Mouse (Mus musculus): ENCODE measurements around the gene Spcs2.

DNA sequence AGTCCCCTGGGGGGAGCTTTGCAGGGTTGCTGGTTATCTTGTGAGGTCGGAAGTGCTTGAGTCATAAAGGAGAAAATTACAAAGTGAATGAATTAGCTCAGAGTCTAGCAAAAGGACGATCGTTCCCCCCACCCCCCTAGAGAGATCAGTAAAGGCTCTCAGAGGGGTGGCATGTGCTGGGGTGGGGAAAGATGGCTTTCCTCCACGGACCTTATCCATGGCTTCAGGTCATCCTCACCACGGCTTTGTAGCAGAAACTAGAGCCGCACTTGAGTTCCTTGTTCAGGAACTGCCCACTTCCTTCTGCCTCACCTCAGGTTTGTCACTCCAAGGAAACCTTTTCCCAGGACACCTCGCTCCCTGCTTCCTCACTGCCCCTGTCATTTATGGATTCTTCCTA is at the start of gene Spcs2:
- TF ChIP-seq CTCF (IDR thresholded peaks at IDR 0.05; ENCODE audit: insufficient read depth, low read depth, low read length) (no peak), POLR2A (IDR thresholded peaks at IDR 0.05; ENCODE audit: insufficient read depth, low read depth, low read length) (no peak)
